Mouse (Mus musculus) ovary, adult 2 months (tissue): ENCODE data around the gene Cactin. TPM values are rescaled to one million over a fixed set of nuclear protein-coding genes. Genes with fewer than 3 reads are reported as not detected.

Source experiments
- polyA plus RNA-seq: library from polyadenylated mRNA; depleted of rRNA; stranded (reverse); fragments of >200 nt; gene quantifications from 2 replicates; pipeline ENCODE4 v1.2.3, GENCODE M21; 2012; rRNA removed

Gene Cactin
- 45.0 and 53.4 TPM in 2 replicates for polyA plus RNA-seq

DNA sequence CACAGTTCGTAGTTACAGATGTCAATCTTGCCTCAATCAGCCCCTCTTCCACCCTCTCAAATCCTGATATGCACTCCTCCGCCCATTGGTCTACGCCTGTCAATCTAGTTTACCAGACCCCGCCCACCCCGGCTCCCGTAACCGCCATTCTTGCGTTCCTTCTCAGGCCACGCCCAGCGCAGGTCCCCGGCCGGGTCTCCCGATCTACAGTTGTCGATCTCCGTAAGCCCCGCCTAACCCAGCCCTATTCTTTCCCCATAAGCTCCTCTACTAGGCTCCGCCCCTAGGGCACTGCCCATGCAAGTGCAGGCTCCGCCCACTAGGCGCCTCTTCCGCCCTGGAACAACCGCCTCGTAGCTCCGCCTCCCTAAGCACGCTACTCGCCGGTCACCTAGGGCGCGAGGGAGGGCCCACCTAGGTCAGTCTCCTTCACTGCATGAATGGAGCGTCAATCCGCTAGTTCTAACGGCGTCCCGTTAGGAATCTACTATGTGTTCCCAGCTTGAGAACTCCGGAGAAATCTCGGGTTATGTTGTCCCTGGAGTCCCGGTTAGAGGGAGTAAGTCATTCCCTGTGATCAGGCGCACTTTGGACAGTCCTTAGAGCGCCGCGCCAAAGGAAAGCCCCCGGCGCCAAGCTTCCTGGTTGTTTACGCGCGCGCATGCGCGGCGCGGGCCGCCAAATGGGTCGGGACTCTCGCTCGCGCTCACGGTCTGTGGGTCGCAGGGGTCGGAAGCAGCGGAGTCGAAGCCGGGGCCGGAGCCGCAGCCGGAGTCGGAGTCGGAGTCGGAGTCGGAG lies at the start of gene Cactin:
Gene Cactin, plus strand, starts transcription at position 554 of the 798 bp plus-strand sequence.

DNA sequence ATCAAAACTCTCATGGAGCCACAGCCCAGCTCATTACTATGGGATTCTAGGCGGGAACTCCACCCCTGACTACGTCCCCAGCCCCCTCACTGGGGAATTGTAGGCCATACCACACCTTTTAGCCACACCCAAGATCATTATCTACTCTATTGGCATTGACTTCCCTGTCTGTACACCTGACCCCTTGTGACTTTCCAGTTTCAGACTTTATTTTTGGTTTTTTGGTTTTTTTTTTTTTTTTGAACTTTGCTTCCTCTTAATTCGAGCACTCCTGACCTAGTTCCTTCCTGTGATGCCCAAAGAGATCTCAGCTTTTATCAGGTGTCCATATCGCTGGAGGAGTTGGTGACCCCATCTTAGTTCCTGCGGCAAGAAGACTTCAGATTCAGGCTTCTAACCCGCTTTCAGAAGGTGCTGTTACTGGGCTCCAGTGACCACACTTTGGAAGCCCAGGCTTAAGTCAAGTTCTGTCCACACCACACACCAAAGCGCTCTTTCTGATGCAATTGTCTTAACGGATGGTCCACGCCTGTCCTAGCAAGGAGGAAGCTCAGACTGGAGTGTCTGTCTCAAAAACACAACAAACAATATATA lies 29.3 kb upstream of the Cactin start, which contains the start of gene Tjp3:
Gene Tjp3, minus strand, starts transcription at position 71 of the 594 bp plus-strand sequence.

DNA sequence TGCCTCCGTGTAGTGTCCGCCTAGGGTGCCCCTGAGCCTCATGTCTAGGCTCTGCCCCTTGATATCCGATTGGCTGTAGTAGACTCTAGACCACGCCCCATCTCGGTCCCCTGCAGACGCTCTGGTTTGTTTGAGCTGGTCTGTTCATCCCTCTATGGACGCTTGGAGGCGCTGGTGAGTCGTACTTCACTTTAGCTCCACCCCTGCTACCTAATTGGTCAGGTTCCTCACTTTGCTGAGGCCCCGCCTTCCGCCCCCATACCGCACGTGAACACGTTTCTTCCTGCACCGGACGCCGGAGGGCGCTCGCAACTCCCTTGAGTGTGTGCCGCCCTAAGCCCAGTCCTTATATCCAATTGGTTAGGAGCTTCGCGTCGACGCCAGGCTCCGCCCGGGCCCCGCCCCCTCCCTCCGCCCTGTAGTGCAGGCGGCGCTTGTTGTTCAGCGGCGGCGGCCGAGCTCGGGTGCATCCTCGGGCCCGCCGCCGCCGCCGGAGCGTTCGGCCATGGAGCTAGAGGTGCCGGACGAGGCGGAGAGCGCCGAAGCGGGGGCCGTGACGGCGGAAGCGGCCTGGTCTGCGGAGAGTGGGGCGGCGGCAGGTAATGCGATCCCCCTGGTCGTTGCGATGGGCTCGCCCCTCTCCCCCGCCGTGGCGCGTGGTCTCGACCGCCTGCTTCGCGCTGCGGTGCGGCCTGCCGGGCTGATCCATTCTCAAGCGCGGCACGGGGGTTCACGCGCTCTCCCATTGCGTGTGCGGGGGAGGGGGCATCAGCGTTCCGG lies 28.2 kb upstream of the Cactin start, which contains the start of gene Pip5k1c:
Gene Pip5k1c, plus strand, starts transcription at position 410 of the 780 bp plus-strand sequence.

DNA sequence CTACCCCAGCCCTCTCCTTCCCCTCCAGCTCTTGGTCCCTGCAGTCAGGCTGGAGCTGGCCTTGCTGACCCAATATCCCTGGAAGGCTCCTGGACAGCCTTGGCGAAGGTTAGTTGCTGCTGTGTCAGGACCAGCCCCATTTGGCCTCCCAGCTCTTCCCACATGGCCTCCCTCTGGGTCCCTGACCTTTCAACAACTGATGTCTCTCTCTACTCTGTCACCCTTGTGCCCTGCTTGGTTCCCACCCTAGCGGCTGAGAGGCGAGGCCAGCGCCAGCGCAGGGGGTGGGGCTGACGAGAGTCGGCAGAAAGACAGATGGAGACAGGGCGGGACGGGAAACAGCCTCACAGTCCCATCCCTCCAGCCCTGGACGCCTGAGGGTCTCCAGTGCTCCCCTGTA lies 7.5 kb downstream of the Cactin start, which contains the start of gene Tbxa2r:
Gene Tbxa2r, plus strand, starts transcription at position 346 of the 400 bp plus-strand sequence.

DNA sequence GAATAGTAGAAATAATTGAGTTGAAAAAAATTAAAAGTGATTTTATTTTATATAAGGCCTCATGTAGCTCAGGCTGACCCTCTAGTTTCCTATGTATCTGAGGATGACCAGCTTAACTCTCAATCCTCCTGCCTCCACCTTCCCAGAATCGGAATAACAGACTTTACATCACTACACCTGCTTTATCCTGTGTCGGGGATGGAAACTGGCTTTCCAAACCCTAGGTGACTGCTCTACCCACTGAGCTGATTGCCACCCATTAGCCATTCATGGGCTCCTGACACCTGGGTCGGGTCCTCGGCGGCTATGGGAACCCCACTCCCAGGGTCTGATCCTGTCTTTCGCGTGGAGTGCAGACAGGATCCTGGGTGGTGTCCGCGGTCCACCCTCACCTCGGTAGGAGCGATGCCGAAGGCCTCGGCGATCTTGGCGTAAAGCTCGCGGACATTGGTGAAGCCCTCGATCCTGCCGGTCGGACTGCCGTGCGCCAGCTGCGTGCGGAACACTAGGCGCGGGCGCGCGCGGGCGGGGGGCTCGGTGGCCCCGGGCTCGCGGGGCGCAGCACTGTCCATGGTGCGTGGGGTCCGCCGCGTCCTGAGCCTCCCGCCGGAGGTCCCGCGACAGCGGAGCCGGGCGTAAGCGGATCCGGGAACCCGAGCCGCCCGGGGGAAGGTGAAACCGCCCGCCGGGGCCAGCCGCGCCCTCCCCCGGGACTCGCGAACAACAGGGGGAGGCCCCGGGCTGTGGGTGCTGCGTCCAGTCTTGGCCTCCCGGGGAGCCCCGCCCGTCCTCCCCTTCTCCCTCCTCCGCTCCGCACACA lies 22.0 kb downstream of the Cactin start, which contains the start of gene Gipc3:
Gene Gipc3, minus strand, starts transcription at position 581 of the 820 bp plus-strand sequence.

DNA sequence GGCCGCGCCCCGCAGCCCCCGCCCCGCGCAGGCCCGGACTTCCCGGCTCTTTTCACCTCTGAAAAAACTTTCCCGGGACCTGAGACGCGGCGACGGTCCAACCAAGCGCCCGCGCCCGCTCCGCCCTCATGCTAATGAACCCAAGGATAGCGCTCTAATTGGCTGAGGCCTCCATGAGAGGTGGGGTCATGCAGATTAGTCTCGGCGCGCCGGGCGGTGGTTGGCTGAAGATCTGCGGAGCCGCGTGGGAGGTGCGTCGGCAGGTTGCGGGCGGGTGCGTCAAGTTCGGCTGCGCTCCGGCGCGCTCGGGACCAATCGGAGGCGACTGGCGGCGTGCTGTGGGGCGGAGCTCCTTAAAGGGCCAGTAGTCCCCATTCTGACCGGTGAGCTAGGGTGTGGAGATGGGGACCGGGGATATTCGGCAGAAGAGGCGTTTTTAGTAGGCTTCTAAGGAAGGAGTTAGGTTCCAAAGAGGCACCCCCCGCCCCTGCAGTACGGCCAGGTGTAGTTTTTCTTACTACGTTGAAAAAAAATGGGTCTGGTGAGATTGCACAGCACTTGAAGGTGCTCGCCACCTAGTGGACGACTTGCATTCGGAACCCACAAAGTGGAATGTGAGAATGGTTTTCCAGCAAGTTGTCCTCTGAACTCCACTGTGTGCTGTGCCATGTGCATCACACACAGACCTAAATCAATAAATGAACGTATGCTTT lies 29.6 kb downstream of the Cactin start, which contains the start of gene Hmg20b:
Gene Hmg20b, minus strand, starts transcription at position 130 of the 713 bp plus-strand sequence.

DNA sequence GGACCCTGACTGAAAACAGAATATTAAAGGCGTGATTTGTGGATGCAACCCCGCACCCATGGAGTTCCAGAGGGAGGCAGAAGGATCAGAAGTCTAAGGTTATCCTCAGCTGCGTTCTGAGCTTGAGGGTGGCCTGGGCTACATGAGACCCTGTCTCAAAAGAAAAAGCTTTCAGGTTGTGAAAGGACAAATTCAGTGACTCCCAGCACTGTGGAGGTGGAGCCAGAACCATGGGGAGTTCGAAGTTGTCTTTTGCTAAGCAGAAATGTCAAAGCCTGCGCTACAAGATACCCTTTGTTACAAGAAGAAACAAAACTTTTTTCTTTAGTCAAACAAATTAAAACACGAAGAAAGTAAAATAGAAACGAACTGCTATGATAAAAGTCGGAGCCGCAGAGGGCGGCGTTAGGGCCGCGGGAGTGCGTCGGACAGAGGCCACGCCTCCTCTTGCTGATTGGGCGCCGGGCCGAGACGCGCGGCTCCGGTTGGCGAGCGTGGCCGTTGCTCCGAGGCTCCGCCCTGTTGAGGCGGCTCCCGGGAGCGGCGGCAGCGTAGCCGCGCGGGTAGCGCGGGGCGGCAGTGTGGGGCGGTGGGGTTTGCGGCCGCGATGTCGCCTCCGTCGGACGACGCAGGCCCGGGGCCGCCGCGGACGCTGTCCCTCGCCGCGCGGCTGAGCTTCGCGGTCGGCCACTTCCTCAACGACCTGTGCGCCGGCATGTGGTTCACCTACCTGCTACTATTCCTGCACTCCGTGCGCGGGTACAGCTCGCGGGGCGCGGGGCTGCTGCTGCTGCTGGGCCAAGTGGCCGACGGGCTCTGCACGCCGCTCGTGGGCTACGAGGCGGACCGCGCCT lies 36.3 kb downstream of the Cactin start, which contains the start of gene Mfsd12:
Gene Mfsd12, plus strand, starts transcription at position 501 of the 854 bp plus-strand sequence.

DNA sequence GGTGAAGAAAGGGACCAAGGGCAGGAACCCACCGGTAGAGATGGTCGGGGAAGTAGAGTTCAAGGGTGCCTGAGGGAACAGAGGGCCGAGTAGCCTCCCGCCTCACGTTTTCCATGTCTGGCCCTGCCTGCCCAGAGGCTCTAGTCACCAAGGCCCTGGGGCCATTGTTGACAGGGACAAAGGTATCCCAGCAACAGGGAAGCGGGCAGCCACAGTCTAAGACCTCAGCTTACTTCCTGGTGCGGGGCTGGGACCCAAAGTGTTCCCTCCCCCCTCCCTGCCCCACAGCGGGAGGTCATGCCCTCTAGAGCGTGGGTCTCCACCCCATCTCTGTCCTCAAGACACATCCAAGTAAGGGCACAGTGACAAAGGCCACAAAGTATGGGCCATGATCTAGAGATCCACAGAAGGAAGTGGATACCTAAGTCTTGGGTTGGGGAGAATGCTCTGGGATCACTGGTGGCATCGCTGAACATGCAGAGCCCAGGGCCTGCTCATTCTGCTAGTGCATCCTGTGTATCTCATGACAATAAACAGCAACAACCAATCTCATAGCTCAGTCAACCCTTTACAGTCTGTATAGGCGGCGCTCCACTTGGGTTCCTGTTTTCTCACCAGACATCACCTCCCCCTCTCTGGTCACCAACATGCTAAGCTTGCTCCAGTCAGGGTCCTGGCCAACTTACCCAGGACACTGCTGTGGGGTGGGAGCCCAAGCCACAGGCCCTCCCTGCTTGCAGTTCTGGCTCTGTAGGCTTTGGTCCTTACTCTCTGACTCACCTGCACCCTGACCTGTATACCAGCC lies 45.0 kb downstream of the Cactin start, which contains the start of gene 4930404N11Rik:
Gene 4930404N11Rik, minus strand, starts transcription at position 145 of the 805 bp plus-strand sequence.

Other genes with a start within 250 kb of the Cactin start
- 4.3 and 7.6 TPM in 2 replicates for gene Creb3l3, start 222.2 kb upstream of the Cactin start, polyA plus RNA-seq
- 253 and 327 TPM in 2 replicates for gene Map2k2, start 215.2 kb upstream of the Cactin start, polyA plus RNA-seq
- gene Zbtb7a, start 185.9 kb upstream of the Cactin start, polyA plus RNA-seq, result 89.6 and 105 TPM in 2 replicates
- gene Pias4, start 153.2 kb upstream of the Cactin start, polyA plus RNA-seq, result 48.8 and 60.5 TPM in 2 replicates
- gene Eef2, start 144.5 kb upstream of the Cactin start, polyA plus RNA-seq, result 2,943 and 3,409 TPM in 2 replicates
- gene Dapk3, start 138.1 kb upstream of the Cactin start, polyA plus RNA-seq, result 168 and 226 TPM in 2 replicates
- not detected in 2 replicates for gene 4930442H23Rik, start 137.3 kb upstream of the Cactin start, polyA plus RNA-seq
- gene Nmrk2, start 119.1 kb upstream of the Cactin start, polyA plus RNA-seq, result not detected in 2 replicates
- gene Atcay, start 90.3 kb upstream of the Cactin start, polyA plus RNA-seq, result not detected in 2 replicates
- 48.7 and 50.1 TPM in 2 replicates for gene Zfr2, start 87.9 kb upstream of the Cactin start, polyA plus RNA-seq
- 3.3 and 4.2 TPM in 2 replicates for gene Matk, start 68.2 kb upstream of the Cactin start, polyA plus RNA-seq
- 134 and 190 TPM in 2 replicates for gene Mrpl54, start 54.2 kb upstream of the Cactin start, polyA plus RNA-seq
- gene Apba3, start 54.1 kb upstream of the Cactin start, polyA plus RNA-seq, result 170 and 185 TPM in 2 replicates
- gene Tjp3, start 29.5 kb upstream of the Cactin start, polyA plus RNA-seq, result 18.6 and 20.4 TPM in 2 replicates
- gene Pip5k1c, start 28.1 kb upstream of the Cactin start, polyA plus RNA-seq, result 90.4 and 97.0 TPM in 2 replicates
- 34.6 and 38.7 TPM in 2 replicates for gene Tbxa2r, start 7.6 kb downstream of the Cactin start, polyA plus RNA-seq
- 1.8 and 2.4 TPM in 2 replicates for gene Gipc3, start 22.2 kb downstream of the Cactin start, polyA plus RNA-seq
- 168 and 202 TPM in 2 replicates for gene Hmg20b, start 29.4 kb downstream of the Cactin start, polyA plus RNA-seq
- gene Mfsd12, start 36.4 kb downstream of the Cactin start, polyA plus RNA-seq, result 43.4 and 67.4 TPM in 2 replicates
- 13.7 and 14.3 TPM in 2 replicates for gene 4930404N11Rik, start 44.7 kb downstream of the Cactin start, polyA plus RNA-seq
- gene Fzr1, start 57.4 kb downstream of the Cactin start, polyA plus RNA-seq, result 189 and 205 TPM in 2 replicates
- 178 and 192 TPM in 2 replicates for gene Dohh, start 63.3 kb downstream of the Cactin start, polyA plus RNA-seq
- gene Gm48551, start 63.4 kb downstream of the Cactin start, polyA plus RNA-seq, result 10.9 and 15.0 TPM in 2 replicates
- 9.3 and 10.3 TPM in 2 replicates for gene Gm48552, start 67.9 kb downstream of the Cactin start, polyA plus RNA-seq
- 16.3 and 19.5 TPM in 2 replicates for gene Smim24, start 71.9 kb downstream of the Cactin start, polyA plus RNA-seq
- gene Nfic, start 134.5 kb downstream of the Cactin start, polyA plus RNA-seq, result 63.2 and 87.3 TPM in 2 replicates
- gene Celf5, start 161.6 kb downstream of the Cactin start, polyA plus RNA-seq, result 0.77 and 1.4 TPM in 2 replicates
- gene Ncln, start 175.3 kb downstream of the Cactin start, polyA plus RNA-seq, result 384 and 527 TPM in 2 replicates
- gene S1pr4, start 179.0 kb downstream of the Cactin start, polyA plus RNA-seq, result 4.2 and 5.4 TPM in 2 replicates
- 3.2 and 3.5 TPM in 2 replicates for gene Gna15, start 203.1 kb downstream of the Cactin start, polyA plus RNA-seq
- 162 and 181 TPM in 2 replicates for gene Gna11, start 224.1 kb downstream of the Cactin start, polyA plus RNA-seq
- 2,184 and 2,590 TPM in 2 replicates for gene Aes, start 238.4 kb downstream of the Cactin start, polyA plus RNA-seq